Mouse (Mus musculus) MEL (cell line): Measurements from ENCODE around the gene Abcc9. TPM values are rescaled to one million over a fixed set of nuclear protein-coding genes. Genes with fewer than 3 reads are reported as not detected.

Source experiments
- DNase-seq: peaks from one replicate; pipeline ENCODE4 v3.0.0; 2011; ENCODE audit warnings: low read depth, low spot score
- H3K27ac ChIP-seq: 2 replicates; pipeline ENCODE4 v1.5.1; 2012; ENCODE audit warnings: low read depth, mild to moderate bottlenecking, control low read depth, low read length, moderate library complexity; ENCODE audit not compliant: control insufficient read depth
- H3K27me3 ChIP-seq, 2 experiments: fragments of 150-350 bp in 1 of 2; sonication (generic) in 1 of 2; 2 replicates each; pipeline ENCODE4 v1.6.1; 2012; ENCODE audit warnings: low read length in 2 of 2, mild to moderate bottlenecking in 2 of 2, improper control_type of control experiment in 1 of 2, moderate library complexity in 1 of 2; ENCODE audit not compliant: insufficient read depth in 2 of 2, control insufficient read depth in 1 of 2
- H3K36me3 ChIP-seq, 2 experiments: 2 replicates each; pipeline ENCODE4 v1.6.1; 2012 to 2014; ENCODE audit warnings: low read length in 2 of 2, improper control_type of control experiment in 1 of 2, inconsistent platforms in 1 of 2, mild to moderate bottlenecking in 1 of 2; ENCODE audit not compliant: insufficient read depth in 2 of 2, control insufficient read depth in 1 of 2
- H3K4me1 ChIP-seq, 2 experiments: fragments of 150-350 bp in 1 of 2; sonication (generic) in 1 of 2; 2 replicates each; pipeline ENCODE4 v1.6.1; 2012; ENCODE audit warnings: low read length in 2 of 2, improper control_type of control experiment in 1 of 2, mild to moderate bottlenecking in 1 of 2; ENCODE audit not compliant: insufficient read depth in 2 of 2, control insufficient read depth in 1 of 2
- H3K4me3 ChIP-seq, 2 experiments: fragments of 150-350 bp in 1 of 2; sonication (generic) in 1 of 2; 2 replicates each; pipeline ENCODE4 v1.5.1; 2012; ENCODE audit warnings: low read depth in 2 of 2, low read length in 2 of 2, mild to moderate bottlenecking in 2 of 2, moderate library complexity in 2 of 2, control low read depth in 1 of 2, improper control_type of control experiment in 1 of 2; ENCODE audit not compliant: control insufficient read depth in 1 of 2, insufficient read depth in 1 of 2
- H3K79me2 ChIP-seq: 2 replicates; pipeline ENCODE4 v1.6.1; 2012; ENCODE audit warnings: mild to moderate bottlenecking, low read length, moderate library complexity; ENCODE audit not compliant: control insufficient read depth, poor library complexity, insufficient read depth
- H3K9ac ChIP-seq: 2 replicates; pipeline ENCODE4 v1.6.1; 2012; ENCODE audit warnings: low read depth, mild to moderate bottlenecking, control low read depth, low read length, moderate library complexity; ENCODE audit not compliant: control insufficient read depth, poor library complexity, severe bottlenecking
- H3K9me3 ChIP-seq: fragments of 150-350 bp; sonication (generic); replicated peaks from 2 replicates; pipeline ENCODE4 v1.6.1; 2012; ENCODE audit warnings: mild to moderate bottlenecking, low read length, improper control_type of control experiment, moderate library complexity; ENCODE audit not compliant: insufficient read depth
- BHLHE40 ChIP-seq: IDR thresholded peaks from 2 replicates; pipeline ENCODE4 v1.6.1; 2012; ENCODE audit warnings: low read depth, mild to moderate bottlenecking, inconsistent platforms, low read length, improper control_type of control experiment, borderline replicate concordance
- CHD2 ChIP-seq: IDR thresholded peaks from 2 replicates; pipeline ENCODE4 v1.6.1; 2011; ENCODE audit warnings: low read length, improper control_type of control experiment
- CTCF ChIP-seq, 3 experiments: IDR thresholded peaks in 2 of 3; conservative IDR thresholded peaks in 1 of 3; 2 replicates each; pipeline ENCODE4 v1.5.1; 2011 to 2012; ENCODE audit warnings: low read length in 3 of 3, low read depth in 2 of 3, mild to moderate bottlenecking in 2 of 3, improper control_type of control experiment in 1 of 3, inconsistent platforms in 1 of 3, mixed read lengths in 1 of 3, moderate library complexity in 1 of 3; ENCODE audit not compliant: control insufficient read depth in 1 of 3, insufficient read depth in 1 of 3, poor library complexity in 1 of 3, severe bottlenecking in 1 of 3
- E2F4 ChIP-seq: IDR thresholded peaks from 2 replicates; pipeline ENCODE4 v1.6.1; 2011; ENCODE audit warnings: low read depth, low read length, improper control_type of control experiment, borderline replicate concordance
- ELF1 ChIP-seq: IDR thresholded peaks from 2 replicates; pipeline ENCODE4 v1.6.1; 2014; ENCODE audit warnings: low read depth, mild to moderate bottlenecking, inconsistent platforms, low read length, improper control_type of control experiment, moderate library complexity
- EP300 ChIP-seq, 2 experiments: IDR thresholded peaks; 2 replicates each; pipeline ENCODE4 v1.6.1; 2011; ENCODE audit warnings: improper control_type of control experiment in 2 of 2, low read length in 2 of 2, low read depth in 1 of 2, mild to moderate bottlenecking in 1 of 2
- ETS1 ChIP-seq: IDR thresholded peaks from 2 replicates; pipeline ENCODE4 v1.6.1; 2012; ENCODE audit warnings: low read depth, mild to moderate bottlenecking, inconsistent platforms, low read length, improper control_type of control experiment, moderate library complexity
- GABPA ChIP-seq: IDR thresholded peaks from 2 replicates; pipeline ENCODE4 v1.6.1; 2012; ENCODE audit warnings: low read depth, mild to moderate bottlenecking, inconsistent platforms, low read length, improper control_type of control experiment, moderate library complexity
- MAZ ChIP-seq: IDR thresholded peaks from 2 replicates; pipeline ENCODE4 v1.6.1; 2012; ENCODE audit warnings: low read depth, mild to moderate bottlenecking, inconsistent platforms, low read length, improper control_type of control experiment
- MXI1 ChIP-seq: IDR thresholded peaks from 2 replicates; pipeline ENCODE4 v1.6.1; 2011; ENCODE audit warnings: mild to moderate bottlenecking, low read depth, low read length, improper control_type of control experiment
- MYC ChIP-seq: IDR thresholded peaks from 2 replicates; pipeline ENCODE4 v1.6.1; 2011; ENCODE audit warnings: low read depth, mild to moderate bottlenecking, low read length, improper control_type of control experiment, moderate library complexity
- POLR2A ChIP-seq, 2 experiments: IDR thresholded peaks; 2 replicates each; pipeline ENCODE4 v1.6.1; 2011 to 2012; ENCODE audit warnings: low read length in 2 of 2, mild to moderate bottlenecking in 2 of 2, control low read depth in 1 of 2, improper control_type of control experiment in 1 of 2, low read depth in 1 of 2, moderate library complexity in 1 of 2; ENCODE audit not compliant: control insufficient read depth in 1 of 2, insufficient read depth in 1 of 2, poor library complexity in 1 of 2
- POLR2AphosphoS2 ChIP-seq: IDR thresholded peaks from 2 replicates; pipeline ENCODE4 v1.6.1; 2011; ENCODE audit warnings: low read length, improper control_type of control experiment
- POLR2AphosphoS5 ChIP-seq: IDR thresholded peaks from 2 replicates; pipeline ENCODE4 v1.6.1; 2012; ENCODE audit warnings: low read depth, borderline replicate concordance, mild to moderate bottlenecking, inconsistent platforms, low read length, moderate library complexity, mixed read lengths
- RAD21 ChIP-seq: IDR thresholded peaks from 2 replicates; pipeline ENCODE4 v1.6.1; 2011; ENCODE audit warnings: mild to moderate bottlenecking, low read depth, low read length, improper control_type of control experiment
- SIN3A ChIP-seq: IDR thresholded peaks from 2 replicates; pipeline ENCODE4 v1.6.1; 2012; ENCODE audit warnings: low read length, improper control_type of control experiment, inconsistent platforms
- TAL1 ChIP-seq: IDR thresholded peaks from 2 replicates; pipeline ENCODE4 v1.6.1; 2012; ENCODE audit warnings: mild to moderate bottlenecking, inconsistent platforms, low read length, moderate library complexity, mixed read lengths
- TCF12 ChIP-seq: IDR thresholded peaks from 2 replicates; pipeline ENCODE4 v1.6.1; 2014; ENCODE audit warnings: low read depth, mild to moderate bottlenecking, inconsistent platforms, low read length, improper control_type of control experiment, moderate library complexity
- UBTF ChIP-seq: IDR thresholded peaks from 2 replicates; pipeline ENCODE4 v1.6.1; 2012; ENCODE audit warnings: low read depth, mild to moderate bottlenecking, inconsistent platforms, low read length, improper control_type of control experiment, moderate library complexity, borderline replicate concordance; ENCODE audit not compliant: insufficient read depth
- ZMIZ1 ChIP-seq: IDR thresholded peaks from 2 replicates; pipeline ENCODE4 v1.6.1; 2012; ENCODE audit warnings: low read depth, mild to moderate bottlenecking, inconsistent platforms, low read length, improper control_type of control experiment, moderate library complexity
- polyA plus RNA-seq, 2 experiments: library from polyadenylated mRNA; stranded (reverse) in 1 of 2; unstranded in 1 of 2; fragments of >175 nt in 1 of 2; fragments of >200 nt in 1 of 2; gene quantifications; 2 replicates each; pipeline versions ENCODE4 v1.2.1 to v1.2.4; 2012; ENCODE audit warnings: low replicate concordance in 2 of 2, low read depth in 1 of 2; ENCODE audit not compliant: insufficient read length in 2 of 2, insufficient read depth in 1 of 2, missing spikeins in 1 of 2
- total RNA-seq: library from RNA; depleted of rRNA; stranded (reverse); fragments of 300-350 nt; gene quantifications from 2 replicates; pipeline ENCODE4 v1.2.3, GENCODE M21; 2012

Gene Abcc9
- total and polyA plus RNA-seq, 3 experiments, result not detected

- no peak for DNase-seq
- Histone ChIP-seq H3K4me1 (no peaks in the 10 kb centered on the region), H3K27ac (no peak overlapping the region)
- TF ChIP-seq POLR2AphosphoS5, result no peak
- TF ChIP-seq, all 39 proteins: peak for 0
- no peaks in the 10 kb centered on the region for H3K27me3 ChIP-seq
- no peak overlapping the region for H3K9ac ChIP-seq
- H3K4me3 ChIP-seq, result no peak overlapping the region
- H3K9me3 ChIP-seq, result no peaks in the 10 kb centered on the region
- H3K36me3 ChIP-seq, result no peaks in the 10 kb centered on the region
- no peaks in the 10 kb centered on the region for H3K79me2 ChIP-seq
Observed at GRCm38 (mm10) chr6:142701161-142701560, 954 bp downstream of the Abcc9 start.

DNA sequence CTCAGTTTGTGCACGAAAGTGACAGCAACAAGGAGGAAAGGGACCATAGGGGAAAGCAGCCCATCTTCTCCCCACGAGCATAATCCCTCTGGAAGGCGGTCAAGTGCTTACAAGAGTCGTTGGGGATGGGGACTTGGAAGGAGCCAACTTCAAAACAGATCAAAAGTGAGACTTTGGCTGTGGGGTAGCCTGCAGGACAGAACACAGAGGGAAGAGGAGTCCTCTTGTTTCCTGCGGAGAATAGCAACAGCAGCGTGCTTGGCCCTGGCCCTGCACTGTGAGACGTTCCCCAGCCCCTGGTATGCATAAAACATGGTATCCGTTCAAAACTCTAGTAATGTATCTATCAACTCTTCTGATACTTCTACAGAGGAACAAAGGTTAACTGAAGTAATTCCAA is 1.4 kb downstream of the Abcc9 start:
- Histone ChIP-seq H3K27ac (no peak overlapping the region), H3K4me3 (no peak overlapping the region), H3K9ac (no peak overlapping the region), H3K4me1 (no peaks in the 10 kb centered on the region), H3K79me2 (no peaks in the 10 kb centered on the region), H3K27me3 (no peaks in the 10 kb centered on the region), H3K9me3 (no peaks in the 10 kb centered on the region), H3K36me3 (no peaks in the 10 kb centered on the region)
- DNase-seq, result no peak
- TF ChIP-seq MXI1, result no peak

DNA sequence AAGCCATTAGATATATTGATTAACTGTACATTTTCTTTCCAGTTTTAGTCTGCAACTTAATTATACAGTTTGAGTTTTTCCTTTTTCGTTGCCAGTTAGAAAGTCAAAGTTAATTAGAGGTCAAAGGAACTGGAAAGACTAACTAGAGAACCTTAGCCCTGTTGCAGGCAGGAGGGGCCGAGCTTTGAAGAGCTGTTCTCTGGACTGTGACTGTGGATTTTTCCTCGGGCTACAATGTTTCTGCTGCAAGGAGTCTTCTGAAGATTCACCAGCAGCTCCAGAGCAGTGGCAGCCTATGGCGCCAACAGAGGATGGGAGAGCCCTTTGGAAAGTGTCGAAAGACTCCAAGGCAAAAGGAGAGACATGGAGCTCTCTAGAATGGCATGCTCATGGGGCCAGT is 10.0 kb downstream of the Abcc9 start:
- Histone ChIP-seq H3K9me3 (no peaks in the 10 kb centered on the region), H3K9ac (no peak overlapping the region), H3K27me3 (no peaks in the 10 kb centered on the region; a peak in 1 of 4 replicates), H3K4me3 (no peak overlapping the region), H3K4me1 (no peaks in the 10 kb centered on the region), H3K27ac (no peak overlapping the region)
- DNase-seq, result no peak
- TF ChIP-seq RAD21, result no peak
- no peak for TF ChIP-seq BHLHE40
- no peak for TF ChIP-seq E2F4
- TF ChIP-seq UBTF, result no peak
- no peak for TF ChIP-seq POLR2AphosphoS2
- no peak for TF ChIP-seq SIN3A
- TF ChIP-seq GABPA, result no peak
- TF ChIP-seq POLR2AphosphoS5, result no peak
- no peak for TF ChIP-seq ETS1
- no peak for TF ChIP-seq ZMIZ1
- no peak for TF ChIP-seq TAL1
- TF ChIP-seq EP300 (IDR thresholded peaks at IDR 0.05; ENCODE audit: low read depth in 1 of 2, low read length in 2 of 2), result no peak
- no peak for TF ChIP-seq MYC
- no peak for TF ChIP-seq MAZ
- no peak for TF ChIP-seq CHD2
- TF ChIP-seq CTCF (IDR thresholded peaks at IDR 0.05 in 2 of 3, conservative IDR thresholded peaks at IDR 0.05 in 1 of 3; ENCODE audit: control insufficient read depth in 1 of 3, insufficient read depth in 1 of 3, low read depth in 2 of 3, low read length in 3 of 3, poor library complexity in 1 of 3, severe bottlenecking in 1 of 3), result no peak
- no peak for TF ChIP-seq TCF12
- TF ChIP-seq POLR2A (IDR thresholded peaks at IDR 0.05; ENCODE audit: control insufficient read depth in 1 of 2, insufficient read depth in 1 of 2, low read depth in 1 of 2, low read length in 2 of 2, poor library complexity in 1 of 2), result no peak
- TF ChIP-seq ELF1, result no peak
- TF ChIP-seq, all 39 proteins: peak for 0
- H3K36me3 ChIP-seq, result no peaks in the 10 kb centered on the region
- H3K79me2 ChIP-seq, result no peaks in the 10 kb centered on the region
